In genomic region chr10:62874828-62875227, GRCm38 (mm10) we compare ENCODE assay signal across 23 mouse cellular contexts. TPM values are rescaled to one million over a fixed set of nuclear protein-coding genes. Genes with fewer than 3 reads are reported as not detected.
DNase-seq lines count a peak whose midpoint lies in the region; TF ChIP-seq lines count a peak whose summit lies in the region.
"Had no signal": no experiment of that assay in that cellular context is flagged by ENCODE, and none has a peak within 500 bp of the region (broad histone marks: within the 10 kb centered on the region; RNA-seq: fewer than 3 reads in every experiment).

No protein-coding gene starts in this region.

- no peaks in the 10 kb centered on the region for H3K79me2 ChIP-seq in heart, adult 2 months (replicated peaks; ENCODE audit: control insufficient read depth, insufficient read depth, low read length)

- no peaks in the 10 kb centered on the region for H3K36me3 ChIP-seq in heart, adult 2 months (ENCODE audit: control insufficient read depth, insufficient read depth, low read length)
- peaks cover 100% of the 10 kb centered on the region for H3K36me3 ChIP-seq in E14TG2a.4 (ENCODE audit: insufficient read depth, low read length)
- H3K36me3 ChIP-seq in forebrain, embryonic 10.5 days (replicated peaks), result peaks cover 41% of the 10 kb centered on the region
- H3K36me3 ChIP-seq: forebrain, embryonic 15.5 days; G1E; hindbrain, embryonic 15.5 days had no signal

- no peaks in the 10 kb centered on the region for H3K4me1 ChIP-seq in heart, adult 2 months (ENCODE audit: control insufficient read depth, insufficient read depth, low read length)
- H3K4me1 ChIP-seq in E14TG2a.4 (replicated peaks; ENCODE audit: low read depth, low read length), result peaks cover 97% of the 10 kb centered on the region
- no peaks in the 10 kb centered on the region for H3K4me1 ChIP-seq in forebrain, embryonic 10.5 days
- H3K4me1 ChIP-seq: embryonic facial prominence, embryonic 12.5 days; embryonic facial prominence, embryonic 15.5 days; forebrain, embryonic 12.5 days; forebrain, embryonic 15.5 days; heart, embryonic 10.5 days; hindbrain, embryonic 12.5 days; hindbrain, embryonic 15.5 days had no signal

- H3K27ac ChIP-seq in heart, adult 2 months, result no peak overlapping the region
- H3K27ac ChIP-seq in layer of hippocampus, adult 2 months, result no peak overlapping the region
- H3K27ac ChIP-seq in forebrain, embryonic 10.5 days, result no peak overlapping the region
- H3K27ac ChIP-seq: embryonic facial prominence, embryonic 12.5 days; embryonic facial prominence, embryonic 15.5 days; forebrain, embryonic 12.5 days; forebrain, embryonic 15.5 days; heart, embryonic 10.5 days; hindbrain, embryonic 12.5 days; hindbrain, embryonic 15.5 days had no signal

- H3K27me3 ChIP-seq in heart, adult 2 months (ENCODE audit: control insufficient read depth, insufficient read depth, low read length), result no peaks in the 10 kb centered on the region; the same call in 1 of the 2 replicates
- no peaks in the 10 kb centered on the region for H3K27me3 ChIP-seq in E14TG2a.4 (ENCODE audit: insufficient read depth, low read length)
- H3K27me3 ChIP-seq in forebrain, embryonic 10.5 days (ENCODE audit: poor library complexity, severe bottlenecking), result no peaks in the 10 kb centered on the region
- H3K27me3 ChIP-seq: embryonic facial prominence, embryonic 12.5 days; embryonic facial prominence, embryonic 15.5 days; forebrain, embryonic 12.5 days; forebrain, embryonic 15.5 days; hindbrain, embryonic 12.5 days; hindbrain, embryonic 15.5 days had no signal

- TF ChIP-seq EP300 in heart, adult 2 months (IDR thresholded peaks at IDR 0.05; ENCODE audit: insufficient read depth, low read depth, low read length), result no peak

- 82% methylated on average over 4 of the region's 4 CpGs for WGBS in heart, adult 2 months
- WGBS in forebrain, embryonic 10.5 days, result 80% methylated on average over 4 of the region's 4 CpGs

- H3K4me3 ChIP-seq in heart, adult 2 months, result no peak overlapping the region
- no peak overlapping the region for H3K4me3 ChIP-seq in layer of hippocampus, adult 2 months
- H3K4me3 ChIP-seq in E14TG2a.4 (replicated peaks; ENCODE audit: low read length), result peak overlapping the region; percentile 43
- no peak overlapping the region for H3K4me3 ChIP-seq in forebrain, embryonic 10.5 days
- H3K4me3 ChIP-seq: embryonic facial prominence, embryonic 12.5 days; embryonic facial prominence, embryonic 15.5 days; forebrain, embryonic 12.5 days; forebrain, embryonic 15.5 days; heart, embryonic 10.5 days; hindbrain, embryonic 12.5 days; hindbrain, embryonic 15.5 days had no signal

- no peaks in the 10 kb centered on the region for H3K9me3 ChIP-seq in E14TG2a.4 (ENCODE audit: low read length)
- H3K9me3 ChIP-seq in forebrain, embryonic 10.5 days, result peaks cover 6% of the 10 kb centered on the region; the same call in 1 of the 2 replicates
- H3K9me3 ChIP-seq: embryonic facial prominence, embryonic 12.5 days; embryonic facial prominence, embryonic 15.5 days; forebrain, embryonic 12.5 days; forebrain, embryonic 15.5 days; G1E; heart, embryonic 10.5 days; hindbrain, embryonic 12.5 days; hindbrain, embryonic 15.5 days had no signal

- TF ChIP-seq POLR2A in heart, adult 2 months (IDR thresholded peaks at IDR 0.05; ENCODE audit: insufficient read depth, low read depth, low read length), result no peak

- no peak overlapping the region for H3K9ac ChIP-seq in heart, adult 2 months (ENCODE audit: low read depth, low read length)
- H3K9ac ChIP-seq: embryonic facial prominence, embryonic 12.5 days; embryonic facial prominence, embryonic 15.5 days; forebrain, embryonic 12.5 days; forebrain, embryonic 15.5 days; hindbrain, embryonic 12.5 days; hindbrain, embryonic 15.5 days had no signal

- no peak for DNase-seq in heart, adult 2 months
- no peak for DNase-seq in heart, adult 9 months (ENCODE audit: low spot score in 2 of 2)
- DNase-seq in layer of hippocampus, adult 2 months (ENCODE audit: low spot score in 2 of 2), result no peak
- no peak for DNase-seq in layer of hippocampus, postnatal 36 days
- DNase-seq in ZHBTc4 (ENCODE audit: low read depth, low spot score), result peak; percentile 60
- DNase-seq in left cerebral cortex, postnatal 4 days, result no peak
- DNase-seq in forebrain, embryonic 10.5 days (ENCODE audit: extremely low spot score, low spot score), result no peak
- DNase-seq: adrenal gland, adult 8-10 months; adrenal gland, postnatal 25 days; cerebellum, adult 11-12 months; cerebellum, adult 9-10 months; cerebellum, postnatal 14 days; gastrocnemius, postnatal 25 days; kidney, adult 18-20 months had no signal

- intact Hi-C loops in heart, adult 2 months (cut with DNase I), result no loop called here
- intact Hi-C loops in left cerebral cortex, postnatal 4 days (cut with DNase I), result no loop called here

- TF ChIP-seq CTCF in heart, adult 2 months (IDR thresholded peaks at IDR 0.05), result 0 out of 2 replicates have a peak, but pooled peaks have one; percentile 2
- peak; percentile 20 for TF ChIP-seq CTCF in layer of hippocampus, adult 2 months (conservative IDR thresholded peaks at IDR 0.05)
- TF ChIP-seq CTCF in E14TG2a.4 (conservative IDR thresholded peaks at IDR 0.05; ENCODE audit: low read length), result 0 out of 2 replicates have a peak, but pooled peaks have one; percentile 14

RNA-seq across cellular contexts. Expression of gene Tet1, which starts 34.0 kb away (rescaled TPM):
- 1 to 10 TPM; 5.3 to 6.6 TPM for total RNA-seq in heart, adult 2 months (2021)
- 2.3 and 3.9 TPM in 2 replicates for polyA plus RNA-seq in heart, adult 2 months (2012; rRNA removed)
- 10 to 100 TPM; 16.2 TPM for total RNA-seq in layer of hippocampus, adult 2 months (2021)
- total RNA-seq in layer of hippocampus, postnatal 36 days (2021), result 10 to 100 TPM; 17.0 to 19.4 TPM
- 10 to 100 TPM; 52.4 to 53.9 TPM for total RNA-seq in left cerebral cortex, postnatal 4 days (2021)
- polyA plus RNA-seq in forebrain, embryonic 10.5 days (2016; fragmentation: Nextera tagmentation; extraction: Ambion mirVana), result 30.6 and 33.1 TPM in 2 replicates
- polyA plus RNA-seq: G1E had no signal

RNA-seq across cellular contexts. Expression of gene Slc25a16, which starts 45.6 kb away (rescaled TPM):
- total RNA-seq in heart, adult 2 months (2021), result 10 to 100 TPM; 20.4 to 27.1 TPM
- polyA plus RNA-seq in heart, adult 2 months (2012; rRNA removed), result 21.7 and 35.8 TPM in 2 replicates
- total RNA-seq in layer of hippocampus, adult 2 months (2021), result 10 to 100 TPM; 37.9 to 40.6 TPM
- 10 to 100 TPM; 34.9 to 41.6 TPM for total RNA-seq in layer of hippocampus, postnatal 36 days (2021)
- total RNA-seq in left cerebral cortex, postnatal 4 days (2021), result 10 to 100 TPM; 22.1 to 22.6 TPM
- 10.7 and 11.9 TPM in 2 replicates for polyA plus RNA-seq in forebrain, embryonic 10.5 days (2016; fragmentation: Nextera tagmentation; extraction: Ambion mirVana)
